Mouse (Mus musculus) kidney, postnatal 4 days (tissue): Measurements from ENCODE around the gene Ptprm.

ENCODE experiments used
- DNase-seq, 2 experiments: peaks; one replicate each; pipeline ENCODE4 v3.0.0; 2021; ENCODE audit warnings: mixed read lengths in 2 of 2

Gene Ptprm

DNA sequence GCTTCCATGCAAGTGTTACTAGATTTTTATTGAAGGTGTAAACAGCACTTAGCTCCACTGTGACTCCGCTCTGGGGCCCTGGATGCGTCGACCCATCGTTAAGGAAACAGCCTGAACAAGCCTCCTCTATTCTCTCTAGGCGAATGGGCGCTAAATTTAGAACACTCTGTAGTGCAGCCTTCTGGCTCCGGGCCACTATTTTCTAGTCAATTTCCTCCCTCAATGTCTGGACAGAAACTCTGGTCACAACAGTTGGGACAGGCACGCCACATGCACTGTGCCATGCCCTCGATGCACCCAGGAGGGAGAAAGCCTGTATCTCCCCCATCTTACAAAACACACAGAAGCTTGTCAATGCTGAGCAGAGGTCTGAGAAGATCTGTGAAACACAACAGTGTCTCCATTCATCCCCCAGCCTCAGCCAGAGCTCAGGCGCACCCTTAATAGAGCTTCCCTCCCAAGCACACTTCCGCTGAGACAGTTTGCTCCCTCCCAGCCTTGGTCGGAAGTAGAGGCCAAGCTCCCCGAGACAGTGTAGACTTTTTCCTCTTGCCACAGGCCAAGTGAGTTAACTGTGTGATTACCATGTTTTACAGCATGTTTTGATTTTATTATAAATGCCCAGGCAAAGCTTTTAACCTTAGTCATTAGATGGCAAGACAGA, 220.7 kb downstream of the Ptprm start:
- peak; percentile 58 to 66 for DNase-seq

DNA sequence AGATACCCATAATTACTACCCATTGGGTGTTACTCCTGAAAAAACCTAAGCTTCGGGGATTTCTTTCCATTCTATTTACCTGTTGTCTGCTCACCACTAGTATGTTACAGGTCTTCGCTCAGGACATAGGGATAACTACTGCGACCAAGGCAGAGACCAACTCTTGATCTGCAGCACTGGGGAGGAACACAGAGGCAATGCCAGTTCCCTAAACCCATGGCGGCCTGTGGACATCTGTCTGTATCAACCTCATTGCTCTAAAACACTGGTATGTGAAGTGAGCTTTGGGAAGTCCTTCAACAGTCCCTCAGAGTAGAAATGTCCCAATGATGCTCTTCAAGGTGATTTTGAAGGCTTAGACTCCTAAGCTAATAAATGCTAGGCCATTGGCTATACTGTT, 221.2 kb downstream of the Ptprm start:
- no peak for DNase-seq

DNA sequence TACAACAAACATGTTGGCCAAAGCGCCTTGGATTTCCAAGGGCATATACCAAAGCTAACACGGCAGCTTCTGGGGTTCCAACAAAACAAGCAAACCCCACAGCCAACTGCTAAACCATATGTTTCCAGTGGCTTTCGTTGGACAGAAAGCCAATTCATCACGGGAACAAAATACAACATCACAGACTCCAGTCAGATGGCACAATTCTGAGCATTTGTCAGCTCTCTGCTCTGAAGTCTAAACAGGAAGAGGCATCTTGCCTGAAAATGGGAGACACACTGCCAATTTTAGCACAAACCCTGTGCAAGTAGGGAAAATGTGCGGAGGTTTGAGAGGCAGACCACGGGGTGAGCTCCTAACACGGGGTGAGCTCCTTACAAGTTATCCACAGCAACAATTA, 226.7 kb downstream of the Ptprm start:
- no peak for DNase-seq

DNA sequence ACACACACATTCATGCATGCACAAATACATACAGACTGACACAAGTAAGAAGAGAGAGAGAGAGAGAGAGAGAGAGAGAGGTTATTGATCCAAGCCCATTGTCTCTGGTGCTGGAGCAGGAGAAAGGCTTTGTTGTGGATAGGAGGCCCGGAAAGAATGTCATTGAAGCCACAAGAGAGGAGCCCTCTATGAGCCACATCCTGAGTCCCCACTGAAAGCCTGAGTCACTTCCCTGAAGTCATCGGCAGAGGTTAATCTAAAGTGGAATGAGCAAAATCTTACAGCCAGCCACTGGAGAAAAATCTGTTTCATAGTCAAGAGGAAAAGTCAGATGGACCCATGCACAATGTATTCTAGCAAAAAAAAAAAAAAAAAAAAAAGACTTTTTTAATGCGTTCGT, 228.7 kb downstream of the Ptprm start:
- no peak for DNase-seq

DNA sequence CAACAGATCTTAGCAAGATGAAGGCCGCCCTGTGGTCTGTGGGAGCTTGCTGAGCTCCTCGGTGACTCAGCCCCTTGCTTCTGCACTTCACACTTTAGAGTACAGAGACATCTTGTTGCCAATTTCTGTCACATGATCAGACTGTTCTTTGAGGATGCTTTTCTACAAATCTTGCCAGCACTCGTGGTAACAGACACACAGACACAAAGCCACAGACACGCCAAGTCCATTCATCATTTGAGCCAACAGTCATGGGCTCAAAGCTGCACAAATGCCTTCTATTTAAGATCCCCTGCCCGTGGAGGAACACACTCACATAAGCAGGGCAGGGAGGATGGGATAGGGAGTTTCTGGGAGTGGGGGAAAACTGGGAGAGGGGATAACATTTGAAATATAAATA, 230.0 kb downstream of the Ptprm start:
- no peak for DNase-seq

DNA sequence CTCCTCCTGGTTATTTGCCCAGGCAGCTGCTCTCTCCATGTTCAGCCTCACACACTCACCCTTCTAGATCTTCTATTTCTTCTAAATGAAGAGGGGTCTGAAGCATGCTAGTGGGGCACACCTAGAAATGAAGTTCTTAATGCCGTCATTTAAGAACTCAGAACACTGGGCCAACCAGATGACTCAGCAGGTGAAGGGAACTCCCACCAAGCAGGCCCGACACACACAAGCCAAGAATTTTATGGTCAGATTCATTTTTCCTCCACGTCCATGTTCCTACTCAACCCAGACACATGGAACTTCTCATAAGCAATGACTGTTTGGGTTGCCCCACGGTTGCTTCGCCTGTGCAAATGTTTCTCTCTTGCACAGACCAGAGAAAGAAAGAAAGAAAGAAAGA, 230.5 kb downstream of the Ptprm start:
- no peak for DNase-seq

DNA sequence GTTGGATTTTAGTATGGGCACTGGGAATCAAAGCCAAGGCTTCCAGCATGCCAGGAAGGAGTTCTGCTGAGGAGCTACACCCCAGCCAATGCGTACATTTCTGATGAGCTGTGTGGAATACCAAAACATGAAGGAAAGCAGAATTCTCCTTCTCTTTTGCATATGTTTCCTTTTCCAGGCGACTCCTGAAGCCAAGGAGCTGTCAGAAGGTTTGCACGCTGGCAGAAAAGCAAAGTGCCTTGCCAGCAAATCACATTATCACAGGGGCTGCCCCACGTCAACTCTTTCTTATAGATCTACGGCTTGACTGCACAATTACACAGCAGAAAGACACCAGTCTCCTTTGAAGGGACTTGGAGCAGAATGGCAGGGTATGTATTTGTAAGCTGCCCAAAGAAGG, 233.4 kb downstream of the Ptprm start:
- no peak for DNase-seq

DNA sequence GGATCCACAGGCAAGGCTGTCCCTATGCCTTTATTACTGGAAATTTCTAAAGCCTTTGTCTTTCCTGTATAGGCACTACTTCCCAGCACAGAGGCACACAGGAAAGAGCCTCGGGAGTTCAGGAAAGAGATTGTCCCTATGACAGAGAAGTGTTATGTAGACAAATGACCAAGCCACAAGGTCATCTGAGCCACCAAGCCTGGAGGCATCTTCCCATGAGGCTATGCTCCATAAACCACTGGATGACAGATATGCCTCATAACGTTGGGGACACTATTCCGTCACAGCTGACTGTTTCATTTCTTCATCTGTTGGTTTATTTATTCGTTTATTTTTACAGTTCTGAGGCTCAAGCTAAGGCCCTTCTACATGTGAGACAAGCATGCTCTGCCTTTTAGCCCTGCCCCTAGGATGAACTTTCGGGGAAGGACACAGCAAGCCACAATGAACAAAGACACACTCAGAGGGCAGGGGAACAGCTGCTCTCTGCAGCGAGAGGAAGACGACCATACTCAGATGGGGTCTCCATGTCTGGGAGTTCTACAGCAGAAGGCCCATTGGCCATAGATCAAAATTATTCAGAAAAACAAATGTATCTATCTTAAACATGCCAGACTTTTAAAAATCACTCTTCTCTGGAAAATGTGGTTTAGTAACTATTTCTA, 235.4 kb downstream of the Ptprm start:
- no peak for DNase-seq

DNA sequence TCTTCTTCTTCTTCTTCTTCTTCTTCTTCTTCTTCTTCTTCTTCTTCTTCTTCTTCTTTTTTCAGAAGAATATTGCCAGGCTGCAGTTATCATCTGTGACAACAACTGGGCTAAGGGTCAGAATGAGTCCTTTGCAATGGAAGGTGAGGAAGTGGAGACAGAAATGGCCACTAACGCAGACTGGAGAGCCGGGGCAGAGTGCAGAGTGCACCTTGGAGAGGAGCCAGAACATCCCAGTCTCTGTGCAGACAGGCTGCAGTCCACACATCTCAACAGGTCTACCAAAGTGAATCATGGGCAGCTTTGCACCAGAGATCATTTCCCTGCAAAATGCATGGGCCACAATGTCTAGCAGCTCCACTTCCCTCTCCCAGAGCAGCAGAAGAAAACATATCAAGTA, 239.4 kb downstream of the Ptprm start:
- peak; percentile 31 to 44 for DNase-seq

DNA sequence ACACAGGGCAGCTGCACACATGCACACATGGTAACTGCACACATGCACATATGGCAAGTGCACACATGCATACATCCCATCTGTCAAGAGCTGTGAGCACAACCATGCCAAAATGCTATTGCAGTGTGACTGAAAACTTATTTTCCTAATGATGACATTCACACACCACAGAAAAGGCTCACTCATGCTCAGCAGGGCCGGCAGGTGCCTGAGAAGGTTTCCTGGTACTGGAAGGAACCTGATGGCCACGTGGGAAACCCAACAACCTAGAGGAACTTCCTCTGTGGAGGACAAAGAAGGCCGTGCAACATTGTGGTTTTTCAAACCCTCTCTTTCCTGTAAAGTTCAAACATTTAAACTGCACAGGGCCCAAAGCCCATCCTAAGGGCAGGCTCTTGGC, 241.6 kb downstream of the Ptprm start:
- no peak for DNase-seq

DNA sequence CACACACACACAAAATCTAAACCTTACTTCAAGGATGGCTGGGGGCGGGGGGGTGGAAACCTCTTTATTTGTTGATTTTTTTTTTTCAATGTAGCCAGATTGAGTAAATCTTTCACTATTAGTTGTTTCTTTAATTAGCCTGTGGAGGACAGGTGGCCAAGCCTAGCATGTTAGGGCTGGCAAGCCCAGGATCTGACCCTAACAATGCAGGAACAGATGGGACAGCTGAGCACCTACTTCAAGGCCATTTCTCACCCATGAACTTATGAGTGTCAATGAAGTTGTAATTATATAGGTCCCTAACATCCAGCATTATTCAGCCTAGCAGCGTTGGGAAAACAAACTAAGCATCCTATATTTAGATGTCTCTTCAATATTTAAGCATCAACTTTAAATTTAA, 248.1 kb downstream of the Ptprm start:
- DNase-seq, result no peak

DNA sequence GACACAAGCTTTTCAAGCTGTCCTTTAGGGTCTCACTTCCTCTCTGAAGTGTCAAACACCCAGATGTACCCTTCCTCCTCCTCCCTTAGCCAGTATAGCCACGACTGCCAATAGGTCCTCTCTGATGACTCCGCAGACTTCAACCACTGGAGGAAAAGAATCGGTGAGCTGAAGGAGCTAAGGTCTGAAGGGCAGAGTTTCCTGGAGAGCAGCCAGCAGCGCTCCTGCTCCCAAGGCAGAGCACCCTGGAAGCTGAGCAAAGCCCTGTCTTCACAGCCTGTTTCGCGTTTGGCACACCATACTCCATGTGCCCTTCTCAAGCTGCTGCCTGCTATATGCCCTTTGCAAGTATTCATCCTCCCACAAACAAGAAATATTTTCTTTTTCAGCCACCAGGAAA, 252.2 kb downstream of the Ptprm start:
- peak; percentile 59 to 72 for DNase-seq

DNA sequence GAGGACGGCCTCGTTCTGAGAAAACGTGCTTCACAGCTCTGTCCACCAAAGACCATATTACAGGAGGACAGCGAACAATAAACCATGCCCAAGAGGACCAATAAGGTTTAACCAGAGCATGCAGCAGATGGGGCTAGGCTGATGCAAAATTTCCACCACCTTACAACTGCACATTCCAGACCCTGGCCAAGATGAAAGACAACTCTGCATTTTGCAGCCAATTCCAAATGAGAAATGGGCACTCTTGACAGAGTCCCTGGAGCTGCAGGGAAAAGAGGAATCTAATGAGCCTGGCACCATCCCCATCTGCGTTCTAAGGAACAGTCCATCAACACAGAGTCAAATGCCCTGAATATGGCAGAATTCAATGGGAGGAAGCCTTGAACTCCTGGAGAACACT, 263.3 kb downstream of the Ptprm start:
- DNase-seq, result no peak

DNA sequence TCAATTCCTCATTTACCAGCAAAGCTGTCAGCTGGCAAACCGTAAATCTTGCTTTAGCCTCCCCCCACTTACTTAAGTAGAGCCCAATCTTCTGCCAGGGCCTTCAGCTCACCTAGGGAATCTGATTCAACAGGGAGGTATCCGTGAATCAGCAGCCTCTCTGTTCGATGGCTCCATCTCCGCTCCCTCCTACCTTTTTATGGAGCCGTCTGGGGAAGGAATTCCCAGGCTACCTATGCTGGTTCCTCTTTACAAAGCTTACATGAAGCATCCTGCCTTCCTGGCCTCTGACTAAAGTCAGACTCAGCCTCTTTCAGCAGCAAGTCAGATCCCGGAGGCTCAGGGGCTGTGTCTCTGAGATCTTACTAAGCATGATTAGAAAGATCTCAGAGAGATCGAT, 264.1 kb downstream of the Ptprm start:
- no peak for DNase-seq

DNA sequence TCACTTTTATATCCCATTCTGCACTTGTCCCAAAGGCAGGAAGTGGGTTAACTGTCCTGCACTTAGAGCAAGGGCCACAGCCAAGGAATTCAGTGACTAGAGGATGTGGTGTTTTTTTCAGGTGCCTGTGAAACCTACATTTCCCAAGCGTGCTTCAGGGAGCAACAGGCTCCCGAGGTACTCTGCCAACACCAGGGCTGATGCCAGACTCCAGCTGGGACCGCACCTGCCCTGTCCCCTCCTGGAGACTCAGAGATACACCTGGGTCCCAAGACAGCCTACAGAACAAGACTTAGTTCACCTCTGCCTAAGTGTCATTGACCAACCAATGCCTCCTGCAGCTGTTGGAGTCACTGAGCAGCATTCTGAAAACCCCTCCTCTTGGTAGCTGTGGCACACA, 264.6 kb downstream of the Ptprm start:
- no peak for DNase-seq

DNA sequence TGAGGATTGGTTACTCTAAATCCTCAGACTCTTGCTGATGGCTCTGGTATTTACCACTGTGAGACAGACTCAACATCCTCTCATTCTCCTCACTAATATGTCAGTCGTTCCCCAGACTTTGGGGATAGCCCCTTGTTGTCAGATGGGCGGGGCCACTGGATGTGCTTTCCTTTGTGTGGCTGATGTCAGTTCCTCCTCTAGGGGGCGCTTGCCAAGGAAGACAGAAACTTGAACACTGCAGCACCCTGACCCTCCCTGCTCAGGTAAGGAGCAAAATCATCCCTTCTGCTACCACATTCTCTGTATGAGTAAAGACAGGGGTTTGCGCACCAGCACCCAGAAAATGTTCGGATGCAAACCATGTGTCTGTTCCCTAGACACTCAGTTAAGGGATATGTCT, 266.7 kb downstream of the Ptprm start:
- DNase-seq, result peak; percentile 26 to 39

DNA sequence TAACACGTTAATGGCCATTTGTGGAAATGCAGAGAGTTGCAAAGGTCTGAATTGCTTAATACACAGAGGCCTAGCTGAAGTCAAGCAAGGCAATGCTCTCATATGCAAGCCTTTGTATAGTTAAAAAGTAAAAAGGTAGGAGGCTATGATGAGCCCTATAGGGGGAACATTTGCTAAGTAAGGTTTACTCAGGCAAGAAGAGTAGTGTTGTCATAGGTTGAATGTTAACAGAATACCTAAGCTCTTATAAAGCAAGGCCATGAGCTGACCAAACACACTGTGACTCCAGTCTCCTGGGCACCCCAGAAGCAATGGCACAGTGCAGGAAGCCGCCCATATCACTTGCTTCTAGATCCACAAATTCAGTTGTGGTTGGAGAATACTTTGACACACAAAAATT, 267.4 kb downstream of the Ptprm start:
- DNase-seq, result no peak

DNA sequence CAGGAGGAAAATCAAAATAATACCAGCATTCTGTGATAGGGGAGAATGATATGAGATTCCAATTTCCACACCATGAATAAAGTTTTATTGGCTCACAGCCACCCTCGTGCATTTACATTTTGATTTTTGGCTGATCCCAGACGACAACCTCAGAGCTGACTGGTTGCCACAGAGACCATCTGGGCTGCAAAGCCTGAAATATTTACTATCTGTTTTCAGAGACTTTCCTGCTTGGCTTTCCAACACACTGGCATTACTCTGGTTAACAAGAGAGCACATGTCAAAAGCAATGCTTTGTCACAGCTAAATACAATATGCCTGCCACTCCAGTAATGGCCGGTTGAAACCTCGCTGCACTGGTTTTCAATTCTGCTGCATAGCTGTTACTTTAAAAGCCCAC, 269.8 kb downstream of the Ptprm start:
- DNase-seq, result no peak

DNA sequence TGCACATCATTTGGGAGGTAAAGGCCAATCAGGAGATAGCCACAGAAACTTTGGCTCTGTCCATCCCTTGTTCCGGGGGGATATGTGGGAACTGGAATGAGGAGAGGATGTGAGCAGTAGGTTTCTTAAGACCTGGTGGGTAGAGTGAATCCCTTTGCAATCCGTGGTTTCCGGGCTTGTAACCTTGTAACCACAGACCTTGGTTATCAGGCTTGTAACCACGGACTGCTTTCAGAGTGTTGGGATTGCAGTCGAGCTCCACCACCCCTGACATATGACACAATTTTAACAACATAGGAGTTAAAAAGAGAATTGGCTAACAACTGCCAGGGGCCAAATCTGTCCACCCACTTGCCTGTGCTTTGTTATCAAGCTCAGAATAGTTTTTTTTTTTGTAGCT, 270.2 kb downstream of the Ptprm start:
- no peak for DNase-seq

DNA sequence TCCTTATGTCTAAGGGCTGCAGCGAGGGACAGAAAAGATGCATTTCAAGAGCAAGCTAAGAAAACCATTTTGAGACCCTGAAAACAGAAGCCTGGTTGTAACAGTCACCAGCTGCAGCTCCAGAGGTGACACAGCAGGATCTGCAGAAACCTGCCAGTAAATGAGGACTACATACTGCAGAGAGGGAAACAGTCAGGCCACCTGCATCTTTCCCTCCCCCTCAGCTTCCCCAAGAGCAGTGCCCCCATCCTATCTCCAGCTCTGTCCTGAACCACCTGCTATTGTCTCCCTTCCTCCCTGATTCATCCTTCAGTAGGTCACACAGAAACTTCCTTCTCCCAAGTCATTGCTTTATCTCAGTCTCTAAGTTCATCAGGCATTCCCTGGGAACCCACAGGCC, 274.7 kb downstream of the Ptprm start:
- no peak for DNase-seq

DNA sequence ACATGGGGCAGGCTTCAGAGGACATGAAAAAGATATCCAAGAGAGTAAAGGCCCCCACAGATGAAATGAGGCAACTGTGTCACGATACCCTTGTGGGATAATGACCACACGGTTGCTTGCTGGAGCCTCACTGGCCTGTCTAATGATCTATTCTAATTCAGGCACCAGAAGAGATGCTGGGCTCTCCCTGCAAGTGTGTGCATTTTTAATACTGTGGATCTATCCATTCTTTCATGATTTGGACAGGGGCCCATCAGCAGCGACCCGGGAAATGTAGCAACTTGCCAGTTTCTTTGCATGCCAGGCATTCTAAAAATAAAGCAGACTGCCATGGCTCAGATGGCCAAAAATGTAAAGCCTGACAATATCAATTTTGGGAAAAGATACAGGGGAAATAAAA, 280.7 kb downstream of the Ptprm start:
- no peak for DNase-seq

DNA sequence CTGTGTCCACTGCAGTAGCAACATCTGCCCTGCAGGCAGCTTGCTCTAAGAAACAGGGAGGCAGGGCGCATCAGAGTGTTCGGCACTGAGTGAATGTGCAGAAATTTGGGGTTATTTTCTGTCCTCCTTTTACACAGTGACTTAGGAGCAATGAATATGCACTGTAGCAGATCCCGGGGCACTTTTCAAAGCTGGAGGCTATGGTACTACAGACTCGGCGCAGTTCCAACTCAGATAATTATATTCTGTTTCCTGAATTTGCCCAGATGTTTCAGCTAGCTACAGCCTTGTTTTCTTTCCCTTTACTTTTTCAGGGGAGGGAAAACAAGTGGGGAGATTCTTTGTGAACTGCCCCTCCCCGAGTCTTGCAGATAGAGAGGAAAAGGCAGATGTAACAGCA, 281.1 kb downstream of the Ptprm start:
- DNase-seq, result no peak

DNA sequence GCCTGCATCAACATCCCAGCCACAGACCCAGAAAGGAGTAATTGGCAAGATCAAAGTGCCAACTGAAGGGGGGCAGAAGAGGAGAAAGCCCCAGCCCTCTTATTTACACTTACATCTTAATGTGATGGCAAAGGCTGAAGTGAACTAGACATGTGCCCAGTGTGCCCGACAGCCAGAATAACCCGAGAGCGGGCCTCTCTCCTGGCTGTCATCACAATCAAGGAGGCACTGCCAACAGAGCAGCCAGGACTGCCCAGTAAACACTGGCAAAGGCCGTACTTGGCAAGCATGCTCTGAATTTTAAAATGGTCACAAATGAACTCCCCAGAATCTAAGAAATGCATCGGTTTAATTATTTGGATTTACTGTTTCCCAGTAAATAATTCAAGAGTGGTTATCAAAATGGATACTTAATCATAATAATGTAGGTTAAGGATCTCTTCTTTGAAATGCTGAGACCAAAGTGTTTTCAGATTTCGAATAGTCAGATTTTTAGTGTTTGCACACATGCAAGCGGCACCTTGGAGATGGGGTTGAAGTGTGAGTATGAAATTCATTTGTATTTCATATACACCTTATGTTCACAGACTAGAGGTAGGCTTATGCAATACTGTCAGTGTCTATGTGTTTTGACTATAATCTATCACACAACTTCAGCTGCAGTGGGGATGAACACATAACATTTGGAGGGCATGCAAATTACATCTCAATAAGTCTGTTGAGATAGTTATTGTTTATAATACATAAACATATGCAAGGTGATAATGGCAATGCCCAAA, 282.8 kb downstream of the Ptprm start:
- DNase-seq, result no peak

DNA sequence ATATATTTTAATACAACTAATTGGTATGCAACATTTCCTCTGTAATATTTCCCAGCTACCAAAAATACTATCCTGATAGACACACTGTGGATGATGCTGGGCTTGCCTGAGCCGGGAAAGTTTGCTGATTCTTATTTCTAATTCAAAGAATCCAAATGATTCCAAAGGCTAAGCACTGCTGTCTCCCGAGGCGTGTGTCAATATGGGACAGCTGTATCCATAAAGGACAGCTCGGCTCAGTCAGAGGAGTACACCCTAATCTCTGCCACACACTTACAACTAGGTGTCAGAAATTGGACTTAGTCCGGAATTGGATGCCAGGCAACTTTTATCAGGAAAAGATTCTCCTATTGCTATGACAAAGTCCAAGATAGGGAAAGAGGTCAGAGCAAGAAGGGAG, 290.6 kb downstream of the Ptprm start:
- DNase-seq, result no peak
